Mouse (Mus musculus): ENCODE measurements around the gene Izumo1. TPM values are rescaled to one million over a fixed set of nuclear protein-coding genes. Genes with fewer than 3 reads are reported as not detected.
A peak's percentile ranks its signal among the peaks of the same experiment; 100 is the strongest.

The Izumo1 gene
- under 1 TPM; 0.54 to 0.67 TPM for total RNA-seq (2021)
- long read RNA-seq, experiment 1: 0 reads
- long read RNA-seq, experiment 2: 0 reads

GRCm38 (mm10) chr7:45621443-45621842 lies at the start of gene Izumo1:
TSS of gene Izumo1 (plus strand) at chr7:45621811.
- intact Hi-C loops (cut with DNase I): no loop called here
- peak; percentile 30 to 61 for DNase-seq

- no peak for DNase-seq
- intact Hi-C loops (cut with DNase I): no loop called here
Observed at GRCm38 (mm10) chr7:45571966-45572365, 49.6 kb upstream of the Izumo1 start.

- DNase-seq: no peak
- intact Hi-C loops (cut with DNase I): no loop called here
Observed at GRCm38 (mm10) chr7:45573954-45574353, 47.7 kb upstream of the Izumo1 start.

GRCm38 (mm10) chr7:45574472-45575379 lies 46.9 kb upstream of the Izumo1 start:
- intact Hi-C loops (cut with DNase I): no loop called here
- no peak for DNase-seq

GRCm38 (mm10) chr7:45585923-45586322 lies 35.7 kb upstream of the Izumo1 start:
- intact Hi-C loops (cut with DNase I): no loop called here
- no peak for DNase-seq

GRCm38 (mm10) chr7:45587631-45588592 lies 33.7 kb upstream of the Izumo1 start:
- no peak for DNase-seq
- intact Hi-C loops (cut with DNase I): no loop called here

- intact Hi-C loops (cut with DNase I): no loop called here
Observed at GRCm38 (mm10) chr7:45589173-45589572, 32.4 kb upstream of the Izumo1 start.

GRCm38 (mm10) chr7:45589898-45590297 lies 31.7 kb upstream of the Izumo1 start:
- intact Hi-C loops (cut with DNase I): loop anchor here (2.0 kb wide), 1 partner anchor 93 kb away; no protein-coding TSS in a partner anchor
- DNase-seq: no peak

More at GRCm38 (mm10) chr7:45589173-45589572, 32.4 kb upstream of the Izumo1 start:
- DNase-seq: peak; percentile 92 to 94

- DNase-seq: no peak
- intact Hi-C loops (cut with DNase I): loop anchor here (2.0 kb wide), 1 partner anchor 92 kb away; no protein-coding TSS in a partner anchor
Observed at GRCm38 (mm10) chr7:45590874-45591273, 30.7 kb upstream of the Izumo1 start.

- DNase-seq: no peak
- intact Hi-C loops (cut with DNase I): loop anchor here (2.0 kb wide), 2 partner anchors 37 to 91 kb away; no protein-coding TSS in a partner anchor
Observed at GRCm38 (mm10) chr7:45591880-45592279, 29.7 kb upstream of the Izumo1 start.

GRCm38 (mm10) chr7:45593118-45593815 lies 28.3 kb upstream of the Izumo1 start:
- intact Hi-C loops (cut with DNase I): loop anchor here (1.0 to 2.0 kb wide), 2 partner anchors 36 to 38 kb away; no protein-coding TSS in a partner anchor
- DNase-seq: peak; percentile 73 to 86

- intact Hi-C loops (cut with DNase I): loop anchor here (2.0 kb wide), 1 partner anchor 18 kb away; no protein-coding TSS in a partner anchor
- DNase-seq: no peak
Observed at GRCm38 (mm10) chr7:45595176-45595575, 26.4 kb upstream of the Izumo1 start.

GRCm38 (mm10) chr7:45596107-45596506 lies 25.5 kb upstream of the Izumo1 start:
- intact Hi-C loops (cut with DNase I): no loop called here

GRCm38 (mm10) chr7:45597013-45597412 lies 24.6 kb upstream of the Izumo1 start:
- DNase-seq: no peak
- intact Hi-C loops (cut with DNase I): no loop called here

More at GRCm38 (mm10) chr7:45596107-45596506, 25.5 kb upstream of the Izumo1 start:
- no peak for DNase-seq

GRCm38 (mm10) chr7:45597527-45597926 lies 24.1 kb upstream of the Izumo1 start:
- intact Hi-C loops (cut with DNase I): no loop called here
- DNase-seq: no peak

- intact Hi-C loops (cut with DNase I): no loop called here
- no peak for DNase-seq
Observed at GRCm38 (mm10) chr7:45598960-45599879, 22.4 kb upstream of the Izumo1 start.

- intact Hi-C loops (cut with DNase I): no loop called here
- DNase-seq: no peak
Observed at GRCm38 (mm10) chr7:45605704-45606289, 15.8 kb upstream of the Izumo1 start.

- intact Hi-C loops (cut with DNase I): no loop called here
Observed at GRCm38 (mm10) chr7:45609511-45609910, 12.1 kb upstream of the Izumo1 start.

More at GRCm38 (mm10) chr7:45609511-45609910, 12.1 kb upstream of the Izumo1 start:
- DNase-seq: no peak
